Mouse (Mus musculus): ENCODE measurements around the gene Mical3. TPM values are rescaled to one million over a fixed set of nuclear protein-coding genes. Genes with fewer than 3 reads are reported as not detected.

Gene Mical3
- polyA plus RNA-seq, 1 experiment from 2014 or later: 11.1 TPM

DNA sequence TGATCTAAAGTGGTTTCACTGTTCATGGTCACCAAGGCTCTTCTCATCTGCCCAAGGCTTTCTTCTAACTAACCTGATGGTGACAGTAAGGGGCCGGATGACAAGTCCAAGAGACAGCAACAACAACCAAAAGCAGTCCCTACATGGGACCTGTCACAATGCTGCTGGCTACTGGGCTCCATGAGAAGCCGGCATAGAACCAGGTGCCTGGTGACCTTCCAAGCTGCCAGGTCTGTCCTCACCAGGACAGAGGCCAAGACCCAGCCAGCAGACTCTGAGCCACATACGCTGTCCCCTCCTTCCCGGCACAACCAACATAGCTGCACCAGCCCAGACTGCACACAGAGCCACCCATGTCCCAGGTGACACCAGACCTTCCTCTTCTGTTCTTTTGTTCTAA lies 112.7 kb downstream of the Mical3 start:
- Histone ChIP-seq H3K27ac (replicated peaks; ENCODE audit: low read depth, low read length) (no peak overlapping the region), H3K4me2 (ENCODE audit: low read depth, low read length) (no peak overlapping the region)
- no peak for DNase-seq (ENCODE audit: low spot score)

DNA sequence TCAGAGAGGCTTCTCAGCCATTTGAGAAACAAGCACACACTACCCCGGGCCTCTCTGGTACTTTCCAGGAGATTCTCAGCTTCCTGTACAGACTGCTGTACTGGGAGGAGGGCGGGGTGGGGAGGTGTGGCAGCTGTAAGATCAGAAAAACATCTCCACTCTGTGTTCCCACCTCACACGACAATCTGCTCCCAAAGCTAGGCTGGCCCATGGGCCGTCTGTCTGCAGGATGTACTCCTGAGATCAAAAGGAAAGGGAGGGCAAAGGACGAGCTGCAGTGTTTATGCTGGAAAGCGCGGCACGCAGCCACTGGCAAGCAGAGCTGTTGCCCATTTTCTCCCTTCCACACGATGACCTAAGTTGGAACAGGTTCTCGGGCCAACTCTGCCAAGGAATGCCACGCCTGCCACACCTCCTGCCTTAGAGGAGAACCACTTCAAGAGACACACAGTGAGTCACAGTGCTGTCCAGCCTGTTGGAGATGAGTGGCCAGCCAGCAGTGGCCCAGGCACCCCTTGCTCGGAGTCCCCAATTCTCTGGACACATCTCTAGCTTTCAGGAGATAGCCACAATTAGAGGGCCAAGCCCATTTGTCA lies 113.3 kb downstream of the Mical3 start:
- no peak for DNase-seq (ENCODE audit: low spot score)
- H3K4me1 ChIP-seq (ENCODE audit: control insufficient read depth, insufficient read depth, low read length): no peaks in the 10 kb centered on the region
- H3K4me2 ChIP-seq (ENCODE audit: low read depth, low read length): no peak overlapping the region
- H3K9me3 ChIP-seq (replicated peaks; ENCODE audit: control insufficient read depth, low read length): no peaks in the 10 kb centered on the region
- H3K27ac ChIP-seq (replicated peaks; ENCODE audit: low read depth, low read length): no peak overlapping the region
- H3K4me3 ChIP-seq (ENCODE audit: low read depth, low read length): no peak overlapping the region
- no peaks in the 10 kb centered on the region for H3K27me3 ChIP-seq (ENCODE audit: control insufficient read depth, insufficient read depth, low read length)
- ATAC-seq (replicated peaks; ENCODE audit: insufficient number of reproducible peaks, low FRiP score, low TSS enrichment, low read depth): no peak
- no peaks in the 10 kb centered on the region; the same call in 1 of the 2 replicates for H3K36me3 ChIP-seq (replicated peaks; ENCODE audit: control insufficient read depth, insufficient read depth, low read depth, low read length)
- 69% methylated on average over 12 of the region's 12 CpGs for WGBS
- H3K9ac ChIP-seq (replicated peaks; ENCODE audit: low read length): no peak overlapping the region

More for the DNA sequence above, 112.7 kb downstream of the Mical3 start:
- no peak for ATAC-seq (replicated peaks; ENCODE audit: insufficient number of reproducible peaks, low FRiP score, low TSS enrichment, low read depth)
- Histone ChIP-seq H3K4me1 (ENCODE audit: control insufficient read depth, insufficient read depth, low read length) (no peaks in the 10 kb centered on the region), H3K9me3 (replicated peaks; ENCODE audit: control insufficient read depth, low read length) (no peaks in the 10 kb centered on the region), H3K27me3 (ENCODE audit: control insufficient read depth, insufficient read depth, low read length) (no peaks in the 10 kb centered on the region), H3K36me3 (replicated peaks; ENCODE audit: control insufficient read depth, insufficient read depth, low read depth, low read length) (no peaks in the 10 kb centered on the region; the same call in 1 of the 2 replicates), H3K4me3 (ENCODE audit: low read depth, low read length) (no peak overlapping the region), H3K9ac (replicated peaks; ENCODE audit: low read length) (no peak overlapping the region)
- WGBS: 91% methylated on average over 4 of the region's 4 CpGs

DNA sequence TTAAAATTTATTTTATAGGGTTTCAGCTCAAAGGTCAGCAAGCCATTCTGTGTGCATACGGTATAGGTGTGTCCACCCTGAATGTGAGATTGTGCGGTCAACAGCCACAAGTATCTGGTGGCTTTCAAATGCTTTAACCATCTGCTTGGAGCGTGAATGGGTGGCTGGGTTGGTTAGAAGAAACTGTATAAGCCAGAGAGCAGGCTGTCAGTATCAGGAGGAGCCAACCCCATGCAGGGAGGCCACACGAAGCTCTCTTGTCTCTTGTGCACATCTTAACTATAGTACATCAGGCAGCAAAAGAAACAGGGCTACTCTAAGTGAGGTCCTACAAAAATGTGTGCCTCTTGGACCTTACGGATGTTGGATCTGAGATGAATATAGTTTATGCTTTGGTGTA lies 114.7 kb downstream of the Mical3 start:
- Histone ChIP-seq H3K4me2 (ENCODE audit: low read depth, low read length) (no peak overlapping the region), H3K27ac (replicated peaks; ENCODE audit: low read depth, low read length) (no peak overlapping the region), H3K4me3 (ENCODE audit: low read depth, low read length) (no peak overlapping the region), H3K36me3 (replicated peaks; ENCODE audit: control insufficient read depth, insufficient read depth, low read depth, low read length) (no peaks in the 10 kb centered on the region; the same call in 1 of the 2 replicates), H3K9me3 (replicated peaks; ENCODE audit: control insufficient read depth, low read length) (no peaks in the 10 kb centered on the region), H3K4me1 (ENCODE audit: control insufficient read depth, insufficient read depth, low read length) (no peaks in the 10 kb centered on the region), H3K9ac (replicated peaks; ENCODE audit: low read length) (no peak overlapping the region), H3K27me3 (ENCODE audit: control insufficient read depth, insufficient read depth, low read length) (no peaks in the 10 kb centered on the region)
- DNase-seq (ENCODE audit: low spot score) (no peak), ATAC-seq (replicated peaks; ENCODE audit: insufficient number of reproducible peaks, low FRiP score, low TSS enrichment, low read depth) (no peak)
- WGBS: 86% methylated on average over 5 of the region's 5 CpGs

DNA sequence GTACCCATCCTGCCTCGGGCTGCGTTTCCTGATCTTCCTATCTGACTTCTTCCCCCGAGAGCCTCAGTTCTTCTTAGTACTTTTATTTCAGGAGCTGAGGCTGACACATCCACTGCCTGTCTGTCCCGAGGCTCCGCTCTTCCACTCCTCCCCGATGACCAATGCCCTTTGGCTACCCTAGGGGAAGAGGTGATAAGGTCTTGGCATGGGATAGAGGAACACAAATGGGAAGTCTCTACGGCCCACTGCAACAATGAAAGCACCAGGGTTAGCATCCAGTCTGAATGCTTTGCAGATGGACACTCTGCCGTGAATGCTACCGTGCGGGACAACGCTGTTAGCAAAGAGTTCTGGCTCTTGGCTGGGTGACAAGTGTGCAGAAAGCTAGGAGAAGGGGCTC lies 116.5 kb downstream of the Mical3 start:
- Histone ChIP-seq H3K36me3 (replicated peaks; ENCODE audit: control insufficient read depth, insufficient read depth, low read depth, low read length) (no peaks in the 10 kb centered on the region; the same call in 1 of the 2 replicates), H3K9ac (replicated peaks; ENCODE audit: low read length) (no peak overlapping the region), H3K27ac (replicated peaks; ENCODE audit: low read depth, low read length) (no peak overlapping the region), H3K4me3 (ENCODE audit: low read depth, low read length) (no peak overlapping the region), H3K9me3 (replicated peaks; ENCODE audit: control insufficient read depth, low read length) (no peaks in the 10 kb centered on the region), H3K27me3 (ENCODE audit: control insufficient read depth, insufficient read depth, low read length) (no peaks in the 10 kb centered on the region), H3K4me1 (ENCODE audit: control insufficient read depth, insufficient read depth, low read length) (no peaks in the 10 kb centered on the region), H3K4me2 (ENCODE audit: low read depth, low read length) (no peak overlapping the region)
- DNase-seq (ENCODE audit: low spot score) (no peak), ATAC-seq (replicated peaks; ENCODE audit: insufficient number of reproducible peaks, low FRiP score, low TSS enrichment, low read depth) (no peak)
- 70% methylated on average over 11 of the region's 11 CpGs for WGBS

DNA sequence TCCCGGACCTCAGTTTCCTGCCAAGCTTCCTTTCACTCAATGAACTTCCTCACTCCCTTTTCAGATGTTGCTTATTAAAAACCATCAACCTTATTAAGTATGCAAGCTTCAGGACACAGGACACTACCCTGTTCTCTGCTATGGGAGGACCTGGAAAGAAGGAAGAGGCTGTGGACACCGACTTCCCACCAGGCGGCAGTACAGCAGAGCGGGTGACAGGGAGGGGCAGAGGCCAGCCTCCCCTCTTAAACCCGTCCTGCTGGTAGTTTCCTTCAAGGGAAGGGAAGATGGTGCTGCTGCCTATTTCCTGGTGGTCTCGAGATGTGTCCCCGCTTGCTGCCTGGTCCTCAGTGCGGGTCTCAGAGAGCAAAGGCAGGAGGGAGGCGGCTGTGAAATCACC lies 117.0 kb downstream of the Mical3 start:
- WGBS: 44% methylated on average over 9 of the region's 9 CpGs
- Histone ChIP-seq H3K9ac (replicated peaks; ENCODE audit: low read length) (no peak overlapping the region), H3K27ac (replicated peaks; ENCODE audit: low read depth, low read length) (no peak overlapping the region), H3K36me3 (replicated peaks; ENCODE audit: control insufficient read depth, insufficient read depth, low read depth, low read length) (no peaks in the 10 kb centered on the region; the same call in 1 of the 2 replicates), H3K4me1 (ENCODE audit: control insufficient read depth, insufficient read depth, low read length) (no peaks in the 10 kb centered on the region), H3K4me3 (ENCODE audit: low read depth, low read length) (no peak overlapping the region), H3K4me2 (ENCODE audit: low read depth, low read length) (no peak overlapping the region), H3K27me3 (ENCODE audit: control insufficient read depth, insufficient read depth, low read length) (no peaks in the 10 kb centered on the region), H3K9me3 (replicated peaks; ENCODE audit: control insufficient read depth, low read length) (no peaks in the 10 kb centered on the region)
- 0 out of 2 replicates have a peak, but pooled peaks have one; percentile 27 for ATAC-seq (replicated peaks; ENCODE audit: insufficient number of reproducible peaks, low FRiP score, low TSS enrichment, low read depth)
- peak; percentile 65 for DNase-seq (ENCODE audit: low spot score)

DNA sequence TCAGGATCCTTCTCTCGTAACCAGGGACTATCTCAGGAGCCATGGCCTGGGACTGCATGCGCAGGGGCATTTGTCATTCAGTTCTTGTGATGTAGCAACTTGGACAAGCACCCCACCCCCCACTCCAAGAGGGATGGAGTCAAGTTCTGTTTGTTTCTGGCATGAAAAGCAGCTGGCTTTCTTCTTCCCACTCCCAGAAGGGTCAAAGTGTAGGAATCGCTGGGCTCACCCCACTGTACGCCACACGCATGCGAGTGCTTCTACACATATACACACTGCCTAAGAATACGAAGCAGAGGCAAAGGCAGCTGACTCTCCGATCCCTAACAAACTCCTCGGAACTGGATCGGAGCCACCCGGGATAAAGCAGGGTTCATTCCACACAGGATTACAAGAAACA lies 119.1 kb downstream of the Mical3 start:
- no peak for DNase-seq (ENCODE audit: low spot score)
- no peak overlapping the region for H3K4me2 ChIP-seq (ENCODE audit: low read depth, low read length)
- no peaks in the 10 kb centered on the region for H3K27me3 ChIP-seq (ENCODE audit: control insufficient read depth, insufficient read depth, low read length)
- ATAC-seq (replicated peaks; ENCODE audit: insufficient number of reproducible peaks, low FRiP score, low TSS enrichment, low read depth): no peak
- no peaks in the 10 kb centered on the region; the same call in 1 of the 2 replicates for H3K36me3 ChIP-seq (replicated peaks; ENCODE audit: control insufficient read depth, insufficient read depth, low read depth, low read length)
- WGBS: 83% methylated on average over 11 of the region's 11 CpGs
- H3K4me3 ChIP-seq (ENCODE audit: low read depth, low read length): no peak overlapping the region
- H3K9me3 ChIP-seq (replicated peaks; ENCODE audit: control insufficient read depth, low read length): no peaks in the 10 kb centered on the region
- no peak overlapping the region for H3K27ac ChIP-seq (replicated peaks; ENCODE audit: low read depth, low read length)
- H3K4me1 ChIP-seq (ENCODE audit: control insufficient read depth, insufficient read depth, low read length): no peaks in the 10 kb centered on the region
- no peak overlapping the region for H3K9ac ChIP-seq (replicated peaks; ENCODE audit: low read length)

DNA sequence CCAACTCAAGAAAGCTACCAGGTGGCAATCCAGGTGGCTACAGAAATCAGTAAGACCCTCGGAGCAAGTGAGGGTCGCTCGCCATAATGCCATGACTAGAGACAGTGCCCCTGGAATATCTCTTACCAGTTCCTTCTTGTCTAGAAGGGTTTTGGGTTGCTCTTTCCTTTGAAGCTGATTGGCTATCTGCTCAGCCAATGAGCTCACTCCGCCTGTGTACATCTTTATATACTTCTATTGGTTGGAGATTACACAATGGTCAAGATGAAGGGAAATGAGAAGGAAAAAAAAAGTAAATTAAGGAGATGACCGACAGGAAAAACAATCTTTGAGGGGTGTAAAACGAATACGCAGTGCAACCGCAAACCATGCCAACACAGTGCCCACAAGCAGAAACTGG lies 121.1 kb downstream of the Mical3 start:
- WGBS: 93% methylated on average over 8 of the region's 8 CpGs
- no peak overlapping the region for H3K4me2 ChIP-seq (ENCODE audit: low read depth, low read length)
- no peaks in the 10 kb centered on the region for H3K4me1 ChIP-seq (ENCODE audit: control insufficient read depth, insufficient read depth, low read length)
- ATAC-seq (replicated peaks; ENCODE audit: insufficient number of reproducible peaks, low FRiP score, low TSS enrichment, low read depth) (no peak), DNase-seq (ENCODE audit: low spot score) (no peak)
- no peak overlapping the region for H3K9ac ChIP-seq (replicated peaks; ENCODE audit: low read length)
- H3K27me3 ChIP-seq (ENCODE audit: control insufficient read depth, insufficient read depth, low read length): no peaks in the 10 kb centered on the region
- no peaks in the 10 kb centered on the region for H3K9me3 ChIP-seq (replicated peaks; ENCODE audit: control insufficient read depth, low read length)
- H3K36me3 ChIP-seq (replicated peaks; ENCODE audit: control insufficient read depth, insufficient read depth, low read depth, low read length): no peaks in the 10 kb centered on the region; the same call in 1 of the 2 replicates
- no peak overlapping the region for H3K4me3 ChIP-seq (ENCODE audit: low read depth, low read length)
- no peak overlapping the region for H3K27ac ChIP-seq (replicated peaks; ENCODE audit: low read depth, low read length)

DNA sequence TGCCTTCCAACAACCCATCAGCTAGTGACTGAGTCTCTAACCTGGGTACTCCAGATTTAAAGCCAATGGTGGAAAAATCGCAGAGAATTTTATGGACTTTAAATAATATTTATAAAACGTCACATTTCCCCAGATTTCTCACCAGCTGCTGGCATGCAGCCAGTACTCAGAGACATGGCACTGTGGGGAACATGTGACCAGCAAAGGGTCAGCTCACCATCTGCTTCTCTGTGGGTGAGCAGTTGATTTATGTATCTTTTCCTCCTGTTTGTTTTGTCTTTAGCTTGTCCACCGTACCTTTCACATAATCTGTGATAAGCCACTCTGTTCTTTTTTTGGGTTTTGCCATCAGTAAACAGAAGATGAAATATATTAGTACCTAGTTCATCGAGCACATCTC lies 125.8 kb downstream of the Mical3 start:
- Histone ChIP-seq H3K27ac (replicated peaks; ENCODE audit: low read depth, low read length) (no peak overlapping the region), H3K4me3 (ENCODE audit: low read depth, low read length) (no peak overlapping the region), H3K4me1 (ENCODE audit: control insufficient read depth, insufficient read depth, low read length) (no peaks in the 10 kb centered on the region), H3K4me2 (ENCODE audit: low read depth, low read length) (no peak overlapping the region), H3K9me3 (replicated peaks; ENCODE audit: control insufficient read depth, low read length) (no peaks in the 10 kb centered on the region), H3K27me3 (ENCODE audit: control insufficient read depth, insufficient read depth, low read length) (no peaks in the 10 kb centered on the region), H3K9ac (replicated peaks; ENCODE audit: low read length) (no peak overlapping the region), H3K36me3 (replicated peaks; ENCODE audit: control insufficient read depth, insufficient read depth, low read depth, low read length) (no peaks in the 10 kb centered on the region; the same call in 1 of the 2 replicates)
- no peak for ATAC-seq (replicated peaks; ENCODE audit: insufficient number of reproducible peaks, low FRiP score, low TSS enrichment, low read depth)
- WGBS: 74% methylated on average over 4 of the region's 4 CpGs
- no peak for DNase-seq (ENCODE audit: low spot score)
